ENCODE assay signal across 8 mouse cellular contexts in the genomic region with DNA sequence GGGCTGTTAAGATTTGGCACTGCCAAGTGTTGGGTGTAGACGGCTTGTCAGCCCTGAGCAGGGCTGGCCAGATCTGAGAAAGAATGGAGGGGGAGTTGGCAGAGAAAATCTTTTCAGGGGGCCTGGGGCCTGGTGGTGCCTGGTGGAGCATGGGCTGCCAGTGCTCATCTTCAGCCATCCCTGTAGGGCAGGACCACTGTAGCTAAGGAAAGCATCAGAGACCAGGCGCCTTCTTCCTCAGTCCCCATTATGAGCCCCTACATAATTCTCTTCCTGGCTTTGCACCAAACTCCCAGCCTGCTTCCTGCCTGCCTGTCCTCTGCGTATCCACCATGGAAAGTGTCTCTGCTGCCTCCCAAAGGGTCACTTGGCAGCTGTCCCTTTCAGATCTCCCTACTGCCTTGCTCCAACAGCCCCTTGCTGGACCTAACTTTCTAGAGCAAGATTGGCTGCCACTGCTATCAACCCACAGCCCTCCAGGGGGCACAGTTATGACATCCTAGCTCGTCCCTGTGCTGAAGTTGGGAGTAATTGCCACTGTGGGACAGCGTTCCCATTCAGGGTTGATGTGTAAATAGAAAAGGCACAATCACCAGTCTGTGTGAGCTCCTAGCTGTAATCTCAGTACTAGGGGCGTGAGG. TPM values are rescaled to one million over a fixed set of nuclear protein-coding genes. Genes with fewer than 3 reads are reported as not detected.
DNase-seq lines count a peak whose midpoint lies in the region; ATAC-seq and TF ChIP-seq lines count a peak whose summit lies in the region.

No protein-coding gene starts in this region.

- peak; percentile 75 for TF ChIP-seq CTCF in cortical plate, adult 2 months (IDR thresholded peaks at IDR 0.05; ENCODE audit: extremely low read depth, insufficient read depth, low read length)

- H3K27me3 ChIP-seq in heart, embryonic 11.5 days (ENCODE audit: control insufficient read depth, insufficient read depth, low read length) = no peaks in the 10 kb centered on the region
- H3K27me3 ChIP-seq in kidney, embryonic 14.5 days (ENCODE audit: control insufficient read depth, insufficient read depth, low read length) = no peaks in the 10 kb centered on the region
- no peaks in the 10 kb centered on the region for H3K27me3 ChIP-seq in lung, embryonic 15.5 days

- H3K4me1 ChIP-seq in cortical plate, adult 2 months (ENCODE audit: control insufficient read depth, insufficient read depth, low read length) = no peaks in the 10 kb centered on the region
- peaks cover 11% of the 10 kb centered on the region for H3K4me1 ChIP-seq in heart, embryonic 11.5 days (ENCODE audit: control insufficient read depth, insufficient read depth, low read length)
- H3K4me1 ChIP-seq in kidney, embryonic 14.5 days (ENCODE audit: control insufficient read depth, insufficient read depth, low read length) = peaks cover 18% of the 10 kb centered on the region
- H3K4me1 ChIP-seq in lung, embryonic 15.5 days = peaks cover 35% of the 10 kb centered on the region

- no peak overlapping the region for H3K4me2 ChIP-seq in heart, embryonic 11.5 days
- no peak overlapping the region for H3K4me2 ChIP-seq in kidney, embryonic 14.5 days (replicated peaks; ENCODE audit: low read depth, low read length)
- H3K4me2 ChIP-seq in lung, embryonic 15.5 days = no peak overlapping the region

- ATAC-seq in heart, embryonic 11.5 days (replicated peaks; ENCODE audit: insufficient number of reproducible peaks, low FRiP score, low TSS enrichment) = peak; percentile 60; the same call in 1 of the 2 replicates
- peak; percentile 61 for ATAC-seq in kidney, embryonic 14.5 days (ENCODE audit: low FRiP score, low TSS enrichment)
- peak; percentile 83 for ATAC-seq in lung, embryonic 15.5 days (ENCODE audit: borderline replicate concordance, extremely low read depth, low FRiP score, low TSS enrichment)

- no peak for TF ChIP-seq POLR2A in cortical plate, adult 2 months (IDR thresholded peaks at IDR 0.05; ENCODE audit: extremely low read depth, insufficient read depth, low read length)

- no peak overlapping the region for H3K4me3 ChIP-seq in cortical plate, adult 2 months (ENCODE audit: insufficient read depth, low read length)
- no peak overlapping the region for H3K4me3 ChIP-seq in heart, embryonic 11.5 days (ENCODE audit: low read depth, low read length)
- H3K4me3 ChIP-seq in kidney, embryonic 14.5 days (ENCODE audit: low read length) = no peak overlapping the region
- H3K4me3 ChIP-seq in lung, embryonic 15.5 days = no peak overlapping the region

- H3K27ac ChIP-seq in cortical plate, adult 2 months (ENCODE audit: insufficient read depth, low read length) = no peak overlapping the region
- H3K27ac ChIP-seq in heart, embryonic 11.5 days (ENCODE audit: low read depth, low read length) = peak overlapping the region; percentile 32
- H3K27ac ChIP-seq in kidney, embryonic 14.5 days (ENCODE audit: low read depth, low read length) = peak overlapping the region; percentile 66; the same call in 1 of the 2 replicates
- H3K27ac ChIP-seq in lung, embryonic 15.5 days = peak overlapping the region; percentile 82

- WGBS in heart, embryonic 11.5 days (ENCODE audit: insufficient replicate concordance) = 30% methylated on average over 6 of the region's 6 CpGs
- whole genome bisulfite sequencing in kidney, embryonic 14.5 days = 25% methylated on average over 6 of the region's 6 CpGs
- 17% methylated on average over 6 of the region's 6 CpGs for WGBS in lung, embryonic 15.5 days

- 0 out of 2 replicates have a peak overlapping the region, but pooled peaks have one; percentile 50 for H3K9ac ChIP-seq in heart, embryonic 11.5 days (ENCODE audit: low read depth, low read length)
- H3K9ac ChIP-seq in kidney, embryonic 14.5 days (ENCODE audit: low read depth, low read length) = no peak overlapping the region
- H3K9ac ChIP-seq in lung, embryonic 15.5 days = no peak overlapping the region

- H3K9me3 ChIP-seq in heart, embryonic 11.5 days (replicated peaks; ENCODE audit: control insufficient read depth, low read length) = no peaks in the 10 kb centered on the region
- no peaks in the 10 kb centered on the region for H3K9me3 ChIP-seq in kidney, embryonic 14.5 days (ENCODE audit: control insufficient read depth, low read length)
- no peaks in the 10 kb centered on the region for H3K9me3 ChIP-seq in lung, embryonic 15.5 days

- DNase-seq in thymus, postnatal 0 days (ENCODE audit: low spot score) = peak; percentile 9
- DNase-seq in thymus, adult 18-20 months = no peak
- DNase-seq in skeletal muscle tissue, adult 2 months (ENCODE audit: low read depth, low spot score) = peak; percentile 66
- DNase-seq in cerebellum, adult 11 months = no peak

- no peaks in the 10 kb centered on the region for H3K36me3 ChIP-seq in heart, embryonic 11.5 days (ENCODE audit: control insufficient read depth, insufficient read depth, low read length)
- H3K36me3 ChIP-seq in kidney, embryonic 14.5 days (ENCODE audit: control insufficient read depth, insufficient read depth, low read length) = no peaks in the 10 kb centered on the region
- H3K36me3 ChIP-seq in lung, embryonic 15.5 days = no peaks in the 10 kb centered on the region

RNA-seq across cellular contexts. Expression of a gene that starts 39.2 kb away (rescaled TPM):
- 8.5 and 9.0 TPM in 2 replicates for polyA plus RNA-seq in thymus, postnatal 0 days (2015; fragmentation: Nextera tagmentation; extraction: Ambion mirVana)
- polyA plus RNA-seq in cortical plate, adult 2 months (2012; rRNA removed) = 10.5 and 13.3 TPM in 2 replicates
- polyA plus RNA-seq in heart, embryonic 11.5 days (2014; fragmentation: Nextera tagmentation; extraction: Ambion mirVana) = 129 and 130 TPM in 2 replicates
- 15.3 and 17.3 TPM in 2 replicates for polyA plus RNA-seq in kidney, embryonic 14.5 days (2014; fragmentation: Nextera tagmentation; extraction: Ambion mirVana)
- polyA plus RNA-seq in lung, embryonic 15.5 days (2015; fragmentation: Nextera tagmentation; extraction: Ambion mirVana) = 66.0 and 70.0 TPM in 2 replicates

Comparison
In these comparisons a context has a peak if more than half of its experiments do, and no peak if none do; other contexts are left out.
1. DNase-seq: peak in thymus, postnatal 0 days (single experiment) and skeletal muscle tissue, adult 2 months (single experiment); none in thymus, adult 18-20 months (0 of 2) and cerebellum, adult 11 months (single experiment).
2. Peak in every context shown above with its lines, with median percentiles within 50 percentile points of each other: ATAC-seq.